Mouse (Mus musculus): ENCODE measurements around the gene Knstrn. TPM values are rescaled to one million over a fixed set of nuclear protein-coding genes. Genes with fewer than 3 reads are reported as not detected.

Gene Knstrn
- polyA plus RNA-seq, 1 experiment from 2014 or later: 29.0 TPM

- H3K27me3 ChIP-seq (ENCODE audit: control insufficient read depth, insufficient read depth, low read length): no peaks in the 10 kb centered on the region
- no peak overlapping the region for H3K9ac ChIP-seq (ENCODE audit: low read length)
- H3K4me2 ChIP-seq (replicated peaks; ENCODE audit: low read depth): no peak overlapping the region
- H3K9me3 ChIP-seq (ENCODE audit: control insufficient read depth, low read length): no peaks in the 10 kb centered on the region
- 60% methylated on average over 4 of the region's 4 CpGs for WGBS
- H3K4me3 ChIP-seq (ENCODE audit: low read depth, low read length): no peak overlapping the region
- DNase-seq (ENCODE audit: low spot score) (no peak), ATAC-seq (ENCODE audit: low FRiP score, low TSS enrichment) (no peak)
- H3K4me1 ChIP-seq (replicated peaks; ENCODE audit: control insufficient read depth, insufficient read depth): no peaks in the 10 kb centered on the region
- H3K36me3 ChIP-seq (ENCODE audit: control insufficient read depth, insufficient read depth, low read length): no peaks in the 10 kb centered on the region
- H3K27ac ChIP-seq (replicated peaks): no peak overlapping the region
- no peak for TF ChIP-seq CTCF (IDR thresholded peaks at IDR 0.05; ENCODE audit: low read depth)
- no peak for TF ChIP-seq EP300 (optimal IDR thresholded peaks at IDR 0.05)
These were observed 6.9 kb upstream of the Knstrn start for GRCm38 (mm10) chr2:118806860-118807259.

- no peaks in the 10 kb centered on the region for H3K9me3 ChIP-seq (ENCODE audit: control insufficient read depth, low read length)
- no peak overlapping the region for H3K27ac ChIP-seq (replicated peaks)
- no peaks in the 10 kb centered on the region for H3K36me3 ChIP-seq (ENCODE audit: control insufficient read depth, insufficient read depth, low read length)
- H3K9ac ChIP-seq (ENCODE audit: low read length): no peak overlapping the region
- ATAC-seq (ENCODE audit: low FRiP score, low TSS enrichment): no peak
- DNase-seq (ENCODE audit: low spot score): no peak
- H3K4me2 ChIP-seq (replicated peaks; ENCODE audit: low read depth): no peak overlapping the region
- H3K4me1 ChIP-seq (replicated peaks; ENCODE audit: control insufficient read depth, insufficient read depth): no peaks in the 10 kb centered on the region
- no peak for TF ChIP-seq CTCF (IDR thresholded peaks at IDR 0.05; ENCODE audit: low read depth)
- TF ChIP-seq EP300 (optimal IDR thresholded peaks at IDR 0.05): no peak
- no peaks in the 10 kb centered on the region for H3K27me3 ChIP-seq (ENCODE audit: control insufficient read depth, insufficient read depth, low read length)
- H3K4me3 ChIP-seq (ENCODE audit: low read depth, low read length): no peak overlapping the region
- WGBS: 26% methylated on average over 2 of the region's 2 CpGs
These were observed 2.9 kb upstream of the Knstrn start for GRCm38 (mm10) chr2:118810861-118811260.

- WGBS: 60% methylated on average over 1 of the region's 1 CpGs
- ATAC-seq (ENCODE audit: low FRiP score, low TSS enrichment) (no peak), DNase-seq (ENCODE audit: low spot score) (no peak)
- Histone ChIP-seq H3K4me3 (ENCODE audit: low read depth, low read length) (no peak overlapping the region), H3K9me3 (ENCODE audit: control insufficient read depth, low read length) (no peaks in the 10 kb centered on the region), H3K4me2 (replicated peaks; ENCODE audit: low read depth) (no peak overlapping the region), H3K27me3 (ENCODE audit: control insufficient read depth, insufficient read depth, low read length) (no peaks in the 10 kb centered on the region), H3K4me1 (replicated peaks; ENCODE audit: control insufficient read depth, insufficient read depth) (no peaks in the 10 kb centered on the region), H3K9ac (ENCODE audit: low read length) (no peak overlapping the region), H3K36me3 (ENCODE audit: control insufficient read depth, insufficient read depth, low read length) (no peaks in the 10 kb centered on the region), H3K27ac (replicated peaks) (no peak overlapping the region)
- TF ChIP-seq EP300 (optimal IDR thresholded peaks at IDR 0.05) (no peak), CTCF (IDR thresholded peaks at IDR 0.05; ENCODE audit: low read depth) (no peak)
These were observed 1.1 kb upstream of the Knstrn start for GRCm38 (mm10) chr2:118812724-118813123.

GRCm38 (mm10) chr2:118822800-118823199 lies 9.0 kb downstream of the Knstrn start:
- no peak overlapping the region for H3K27ac ChIP-seq (replicated peaks)
- no peaks in the 10 kb centered on the region for H3K27me3 ChIP-seq (ENCODE audit: control insufficient read depth, insufficient read depth, low read length)
- no peak for DNase-seq (ENCODE audit: low spot score)
- ATAC-seq (ENCODE audit: low FRiP score, low TSS enrichment): no peak
- WGBS: 89% methylated on average over 5 of the region's 5 CpGs
- no peaks in the 10 kb centered on the region for H3K9me3 ChIP-seq (ENCODE audit: control insufficient read depth, low read length)
- no peak overlapping the region for H3K4me2 ChIP-seq (replicated peaks; ENCODE audit: low read depth)
- TF ChIP-seq CTCF (IDR thresholded peaks at IDR 0.05; ENCODE audit: low read depth): no peak
- TF ChIP-seq EP300 (optimal IDR thresholded peaks at IDR 0.05): no peak
- no peak overlapping the region for H3K9ac ChIP-seq (ENCODE audit: low read length)
- H3K4me3 ChIP-seq (ENCODE audit: low read depth, low read length): no peak overlapping the region
- H3K4me1 ChIP-seq (replicated peaks; ENCODE audit: control insufficient read depth, insufficient read depth): no peaks in the 10 kb centered on the region
- H3K36me3 ChIP-seq (ENCODE audit: control insufficient read depth, insufficient read depth, low read length): 0 out of 2 replicates have a peak, but pooled peaks cover 8% of the 10 kb centered on the region

- Histone ChIP-seq H3K4me1 (replicated peaks; ENCODE audit: control insufficient read depth, insufficient read depth) (no peaks in the 10 kb centered on the region), H3K4me2 (replicated peaks; ENCODE audit: low read depth) (no peak overlapping the region), H3K36me3 (ENCODE audit: control insufficient read depth, insufficient read depth, low read length) (peaks cover 11% of the 10 kb centered on the region; the same call in 1 of the 2 replicates), H3K27me3 (ENCODE audit: control insufficient read depth, insufficient read depth, low read length) (no peaks in the 10 kb centered on the region), H3K4me3 (ENCODE audit: low read depth, low read length) (no peak overlapping the region), H3K9me3 (ENCODE audit: control insufficient read depth, low read length) (no peaks in the 10 kb centered on the region), H3K27ac (replicated peaks) (no peak overlapping the region), H3K9ac (ENCODE audit: low read length) (no peak overlapping the region)
- 94% methylated on average over 4 of the region's 4 CpGs for WGBS
- DNase-seq (ENCODE audit: low spot score) (no peak), ATAC-seq (ENCODE audit: low FRiP score, low TSS enrichment) (no peak)
- TF ChIP-seq EP300 (optimal IDR thresholded peaks at IDR 0.05) (no peak), CTCF (IDR thresholded peaks at IDR 0.05; ENCODE audit: low read depth) (no peak)
These were observed 10.6 kb downstream of the Knstrn start for GRCm38 (mm10) chr2:118824396-118824795.

- H3K36me3 ChIP-seq (ENCODE audit: control insufficient read depth, insufficient read depth, low read length): peaks cover 9% of the 10 kb centered on the region; the same call in 1 of the 2 replicates
- H3K9me3 ChIP-seq (ENCODE audit: control insufficient read depth, low read length): no peaks in the 10 kb centered on the region
- H3K4me3 ChIP-seq (ENCODE audit: low read depth, low read length): no peak overlapping the region
- no peak for TF ChIP-seq CTCF (IDR thresholded peaks at IDR 0.05; ENCODE audit: low read depth)
- TF ChIP-seq EP300 (optimal IDR thresholded peaks at IDR 0.05): no peak
- no peak overlapping the region for H3K4me2 ChIP-seq (replicated peaks; ENCODE audit: low read depth)
- no peak overlapping the region for H3K9ac ChIP-seq (ENCODE audit: low read length)
- WGBS: 70% methylated on average over 5 of the region's 5 CpGs
- DNase-seq (ENCODE audit: low spot score) (no peak), ATAC-seq (ENCODE audit: low FRiP score, low TSS enrichment) (no peak)
- no peaks in the 10 kb centered on the region for H3K4me1 ChIP-seq (replicated peaks; ENCODE audit: control insufficient read depth, insufficient read depth)
- H3K27ac ChIP-seq (replicated peaks): no peak overlapping the region
- no peaks in the 10 kb centered on the region for H3K27me3 ChIP-seq (ENCODE audit: control insufficient read depth, insufficient read depth, low read length)
These were observed 15.3 kb downstream of the Knstrn start for GRCm38 (mm10) chr2:118829096-118829495.

All from stomach, postnatal 0 days (tissue).